Comparison of ENCODE assay signal across 32 mouse cellular contexts in the genomic region with DNA sequence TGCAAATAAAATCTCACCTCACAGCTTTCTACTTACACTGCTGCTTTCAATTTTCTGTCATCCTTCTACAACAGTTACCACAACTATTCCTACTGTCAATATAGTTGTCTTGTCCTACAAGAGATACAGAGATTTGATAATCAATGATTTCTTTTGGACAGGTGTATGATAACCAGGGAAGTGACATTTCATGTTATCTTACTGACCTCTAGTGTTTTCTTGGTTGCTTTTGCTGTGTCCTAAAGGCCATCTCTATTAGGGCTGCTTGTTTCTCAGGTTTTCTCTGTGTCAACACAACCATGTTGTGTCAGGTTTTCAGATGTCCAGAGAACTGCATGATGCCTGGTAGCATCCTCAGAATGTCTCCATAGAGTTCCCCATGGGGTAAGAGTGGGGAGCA. TPM values are rescaled to one million over a fixed set of nuclear protein-coding genes. Genes with fewer than 3 reads are reported as not detected.
"Had no signal": no experiment of that assay in that cellular context is flagged by ENCODE, and none has a peak within 500 bp of the region (broad histone marks: within the 10 kb centered on the region; RNA-seq: fewer than 3 reads in every experiment).

No protein-coding gene starts in this region.

- H3K9me3 ChIP-seq: heart, embryonic 13.5 days; heart, embryonic 15.5 days; hindbrain, embryonic 12.5 days; intestine, embryonic 15.5 days; limb, embryonic 10.5 days; limb, embryonic 12.5 days had no signal

- H3K4me1 ChIP-seq: heart, embryonic 13.5 days; heart, embryonic 15.5 days; hindbrain, embryonic 12.5 days; intestine, embryonic 15.5 days; limb, embryonic 10.5 days; limb, embryonic 12.5 days had no signal

- ATAC-seq: hindbrain, embryonic 16.5 days; inflammation-experienced regulatory T-cells, adult 6 months; intestine, embryonic 15.5 days; intestine, postnatal 0 days had no signal

- H3K9ac ChIP-seq: heart, embryonic 13.5 days; heart, embryonic 15.5 days; hindbrain, embryonic 12.5 days; hindbrain, embryonic 14.5 days; intestine, embryonic 15.5 days; limb, embryonic 12.5 days had no signal

- H3K27me3 ChIP-seq: heart, embryonic 13.5 days; heart, embryonic 15.5 days; hindbrain, embryonic 12.5 days; intestine, embryonic 15.5 days; limb, embryonic 12.5 days had no signal

- DNase-seq: gastrocnemius, postnatal 14 days; gastrocnemius, postnatal 36 days; heart, adult 11 months; heart, adult 2 months; heart, postnatal 14 days; heart, postnatal 36 days; kidney, adult 18-20 months; kidney, adult 8-10 months; kidney, postnatal 14 days; kidney, postnatal 36 days; liver had no signal

- H3K4me2 ChIP-seq: heart, embryonic 11.5 days; heart, embryonic 13.5 days; heart, embryonic 15.5 days; hindbrain, embryonic 12.5 days; hindbrain, embryonic 14.5 days; intestine, embryonic 15.5 days; limb, embryonic 12.5 days; liver, embryonic 11.5 days had no signal

- H3K4me3 ChIP-seq: heart, adult 2 months; heart, embryonic 13.5 days; heart, embryonic 15.5 days; hindbrain, embryonic 12.5 days; intestine, embryonic 15.5 days; left cerebral cortex, adult 2 months; limb, embryonic 10.5 days; limb, embryonic 12.5 days had no signal

- H3K36me3 ChIP-seq: heart, embryonic 13.5 days; heart, embryonic 15.5 days; hindbrain, embryonic 12.5 days; intestine, embryonic 15.5 days; limb, embryonic 10.5 days; limb, embryonic 12.5 days had no signal

- H3K27ac ChIP-seq: heart, adult 2 months; heart, embryonic 13.5 days; heart, embryonic 15.5 days; hindbrain, embryonic 12.5 days; hindbrain, embryonic 14.5 days; intestine, embryonic 15.5 days; left cerebral cortex, adult 2 months; limb, embryonic 10.5 days; limb, embryonic 12.5 days had no signal

RNA-seq across cellular contexts. Expression of gene Serpinb2, which starts 31.3 kb away (rescaled TPM):
- total RNA-seq: gastrocnemius, adult 18-20 months; gastrocnemius, adult 8-10 months; gastrocnemius, postnatal 14 days; gastrocnemius, postnatal 36 days; hematopoietic stem cell, adult 5-6 weeks; layer of hippocampus, adult 18-20 months; layer of hippocampus, postnatal 10 days; layer of hippocampus, postnatal 25 days; left cerebral cortex, adult 2 months; left cerebral cortex, postnatal 36 days had no signal
- polyA plus RNA-seq: heart, embryonic 13.5 days; heart, postnatal 0 days; hindbrain, embryonic 12.5 days; hindbrain, embryonic 14.5 days; inflammation-experienced regulatory T-cells, adult 6 months; intestine, postnatal 0 days had no signal
